Mouse (Mus musculus) pancreas, adult 10 weeks (tissue): Measurements from ENCODE around the gene Alg5. TPM values are rescaled to one million over a fixed set of nuclear protein-coding genes. Genes with fewer than 3 reads are reported as not detected.

Source experiments
- polyA plus RNA-seq: library from polyadenylated mRNA; stranded (reverse); fragments of 350-450 nt; fragmentation: Illumina TruSeq; extraction: RNeasy Lipid Tissue Mini Kit (QIAGEN cat#74804); gene quantifications from one replicate; pipeline ENCODE4 v1.2.3, GENCODE M21; 2015; ENCODE audit warnings: low read depth, low replicate concordance; ENCODE audit not compliant: insufficient read depth

Gene Alg5
- polyA plus RNA-seq, result 14.3 TPM

GRCm38 (mm10) chr3:54735247-54736046, at the start of gene Alg5, which contains the start of gene Exosc8:
Alg5 (plus strand) TSS chr3:54735539.
Exosc8 (minus strand) TSS chr3:54735393.

DNA sequence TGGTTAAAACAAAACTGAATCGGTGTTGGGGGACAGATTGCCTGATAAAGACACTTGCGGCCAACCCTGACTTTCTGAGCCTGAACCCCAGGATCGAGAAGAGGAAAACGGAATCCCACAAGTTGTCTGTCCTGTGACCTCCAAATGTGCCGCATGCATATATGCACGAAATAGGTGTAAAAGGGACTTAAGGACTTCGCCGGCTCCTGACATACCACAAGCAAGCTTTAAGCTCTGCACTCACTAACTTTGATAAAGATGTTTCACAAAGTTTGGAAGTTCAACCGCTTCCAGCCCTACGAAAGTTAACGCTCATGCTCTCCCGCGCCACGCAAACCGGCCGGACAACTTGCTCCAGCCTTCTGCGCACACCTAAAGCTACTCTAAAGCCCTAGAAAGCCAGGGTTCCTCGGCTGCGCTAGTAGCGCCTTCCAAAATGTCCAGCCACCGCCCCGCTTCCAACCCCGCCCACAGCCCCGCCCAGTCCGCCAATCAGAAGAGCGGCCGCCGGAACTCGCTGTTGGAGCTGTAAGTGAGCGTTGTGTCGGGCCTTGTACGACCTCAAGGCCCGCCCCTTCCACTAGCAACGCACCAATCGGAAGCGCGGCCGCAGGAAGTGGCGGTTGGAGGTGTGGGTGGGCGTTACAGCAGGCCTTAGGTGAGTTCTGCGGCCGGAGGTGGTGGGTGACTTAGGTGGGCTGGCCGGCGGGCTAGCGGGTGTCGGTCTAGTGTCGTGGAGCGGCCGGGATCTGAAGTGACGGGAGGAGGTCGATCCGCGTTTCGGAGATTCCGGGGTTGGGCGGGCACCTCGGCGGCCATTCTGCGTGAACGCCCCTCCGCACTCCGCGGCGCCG, 42.9 kb upstream of the Alg5 start, which contains the start of gene Supt20:
TSS of gene Supt20 (plus strand) at position 606 of the 854 bp plus-strand sequence.

DNA sequence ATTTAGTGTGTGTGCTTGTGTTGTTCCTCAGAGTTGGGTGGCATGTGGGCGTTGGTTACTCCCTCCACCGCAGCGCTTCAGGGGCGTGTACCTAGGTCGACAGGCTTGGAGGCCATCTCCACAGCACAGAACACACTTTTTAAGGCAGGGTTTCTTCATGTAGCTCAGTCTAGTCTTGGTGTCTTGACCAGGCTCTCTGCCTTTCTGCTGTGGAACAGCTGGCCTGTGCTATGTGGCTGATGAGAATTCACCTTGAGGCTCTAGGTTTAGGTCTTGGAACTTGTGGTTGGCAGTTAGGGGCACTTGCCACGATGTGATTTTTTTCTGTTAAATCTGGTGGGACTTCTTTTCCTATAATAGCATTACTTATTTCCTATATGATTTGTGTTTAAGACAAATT, 21.1 kb upstream of the Alg5 start, which contains the start of gene Gm21958:
TSS of gene Gm21958 (minus strand) at position 101 of the 400 bp plus-strand sequence.

DNA sequence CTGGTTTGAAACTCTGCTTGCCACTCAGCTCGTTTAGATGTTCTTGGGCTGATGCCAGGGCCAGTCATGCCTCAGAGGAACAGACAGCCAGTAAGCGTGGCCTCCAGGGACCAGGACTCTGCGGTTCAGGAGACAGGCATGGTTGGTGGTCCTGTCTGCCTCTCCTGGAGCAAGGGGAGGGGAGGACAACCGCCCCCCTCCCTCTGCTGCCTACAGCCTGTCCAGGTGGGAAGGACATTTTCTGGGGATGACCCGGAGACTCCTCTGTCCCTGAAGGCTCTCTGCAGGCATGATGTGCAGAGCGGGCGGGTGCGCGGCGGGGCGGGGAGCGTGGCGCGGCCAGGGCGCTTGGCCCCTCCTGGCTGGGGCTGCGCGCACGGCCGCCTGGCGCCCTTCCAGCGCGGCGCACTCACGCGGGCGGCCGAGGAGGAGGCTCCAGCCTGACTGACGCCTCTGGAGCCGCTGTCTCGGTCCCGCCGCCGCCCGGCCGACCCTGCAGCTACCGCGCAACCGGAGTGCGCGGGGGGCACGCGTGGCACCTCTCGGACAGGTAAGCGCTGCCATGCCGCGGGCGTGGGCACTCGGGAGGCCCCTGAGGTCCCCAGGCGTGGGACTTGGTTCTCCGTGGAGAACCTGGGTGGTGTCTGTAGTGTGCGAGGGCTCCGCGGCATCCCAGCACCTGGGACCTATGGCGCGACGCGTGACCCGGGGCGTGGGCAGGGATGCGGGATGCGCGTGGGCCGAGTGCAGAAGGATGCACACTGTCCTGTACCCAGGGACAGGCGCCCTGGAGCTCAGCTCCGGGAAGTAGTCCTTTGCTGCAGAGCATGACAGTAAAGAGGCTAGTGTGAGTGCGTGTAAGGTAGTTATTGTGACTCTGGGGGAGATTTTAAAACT, 20.1 kb downstream of the Alg5 start, which contains the start of gene Smad9:
TSS of gene Smad9 (plus strand) at position 438 of the 897 bp plus-strand sequence.

Other genes with a start within 250 kb of the Alg5 start
- 15.9 TPM for gene Supt20, start 42.7 kb upstream of the Alg5 start, polyA plus RNA-seq
- not detected for gene Gm21958, start 21.2 kb upstream of the Alg5 start, polyA plus RNA-seq
- 7.9 TPM for gene Exosc8, start 146 bp upstream of the Alg5 start, polyA plus RNA-seq
- gene Smad9, start 20.0 kb downstream of the Alg5 start, polyA plus RNA-seq, result 0.18 TPM
- 5.7 TPM for gene Rfxap, start 72.3 kb downstream of the Alg5 start, polyA plus RNA-seq
- gene Sertm1, start 180.3 kb downstream of the Alg5 start, polyA plus RNA-seq, result not detected